Mouse (Mus musculus) lung, embryonic 14.5 days (tissue): ENCODE measurements around the gene Ssh3. TPM values are rescaled to one million over a fixed set of nuclear protein-coding genes. Genes with fewer than 3 reads are reported as not detected.

Experiments
- ATAC-seq: fragments of 200-750 bp; cut with Nextera tagmentation; 2 replicates; pipeline ENCODE4 v1.8.0; 2017; ENCODE audit warnings: mild to moderate bottlenecking, moderate TSS enrichment, moderate library complexity; ENCODE audit not compliant: insufficient read depth
- DNase-seq: peaks from one replicate; pipeline ENCODE4 v3.0.0-alpha.2; 2015
- H3K27ac ChIP-seq: fragments of 300-500 bp; sonication (generic); 2 replicates; pipeline ENCODE4 v1.5.1; 2014; ENCODE audit warnings: low read depth, mild to moderate bottlenecking, moderate library complexity
- H3K27me3 ChIP-seq: fragments of 300-500 bp; sonication (generic); 2 replicates; pipeline ENCODE4 v1.6.1; 2014; ENCODE audit warnings: low read length, control low read depth; ENCODE audit not compliant: insufficient read depth
- H3K36me3 ChIP-seq: fragments of 300-500 bp; sonication (generic); 2 replicates; pipeline ENCODE4 v1.6.1; 2014; ENCODE audit warnings: control low read depth; ENCODE audit not compliant: insufficient read depth
- H3K4me1 ChIP-seq: fragments of 300-500 bp; sonication (generic); 2 replicates; pipeline ENCODE4 v1.6.1; 2014; ENCODE audit warnings: antibody characterized with exemption, control low read depth; ENCODE audit not compliant: insufficient read depth
- H3K4me2 ChIP-seq: fragments of 300-500 bp; sonication (generic); 2 replicates; pipeline ENCODE4 v1.6.1; 2014; ENCODE audit warnings: mild to moderate bottlenecking
- H3K4me3 ChIP-seq: fragments of 300-500 bp; sonication (generic); 2 replicates; pipeline ENCODE4 v1.5.1; 2014; ENCODE audit warnings: low read depth, low read length
- H3K9ac ChIP-seq: fragments of 300-500 bp; sonication (generic); 2 replicates; pipeline ENCODE4 v1.6.1; 2014
- H3K9me3 ChIP-seq: fragments of 300-500 bp; sonication (generic); 2 replicates; pipeline ENCODE4 v1.6.1; 2016; ENCODE audit warnings: low read depth, low read length, control low read depth
- CTCF ChIP-seq: IDR thresholded peaks from 2 replicates; pipeline ENCODE4 v1.5.1; 2016; ENCODE audit warnings: antibody characterized with exemption, low read depth
- WGBS: fragments of 180-500 bp; shearing (Covaris S2); extraction: QIAGEN DNeasy Blood & Tissue Kit; methylation state at CpG from one replicate; pipeline ENCODE4 v1.1.7; 2014; 5-methylcytosine and 5-hydroxymethylcytosine counted together
- polyA plus RNA-seq: library from polyadenylated mRNA; unstranded; fragments of >200 nt; fragmentation: Nextera tagmentation; extraction: Ambion mirVana; gene quantifications from 2 replicates; pipeline ENCODE4 v1.2.1, GENCODE M21; 2014

Ssh3 gene
- polyA plus RNA-seq, 1 experiment from 2014 or later = 10.6 TPM

DNA sequence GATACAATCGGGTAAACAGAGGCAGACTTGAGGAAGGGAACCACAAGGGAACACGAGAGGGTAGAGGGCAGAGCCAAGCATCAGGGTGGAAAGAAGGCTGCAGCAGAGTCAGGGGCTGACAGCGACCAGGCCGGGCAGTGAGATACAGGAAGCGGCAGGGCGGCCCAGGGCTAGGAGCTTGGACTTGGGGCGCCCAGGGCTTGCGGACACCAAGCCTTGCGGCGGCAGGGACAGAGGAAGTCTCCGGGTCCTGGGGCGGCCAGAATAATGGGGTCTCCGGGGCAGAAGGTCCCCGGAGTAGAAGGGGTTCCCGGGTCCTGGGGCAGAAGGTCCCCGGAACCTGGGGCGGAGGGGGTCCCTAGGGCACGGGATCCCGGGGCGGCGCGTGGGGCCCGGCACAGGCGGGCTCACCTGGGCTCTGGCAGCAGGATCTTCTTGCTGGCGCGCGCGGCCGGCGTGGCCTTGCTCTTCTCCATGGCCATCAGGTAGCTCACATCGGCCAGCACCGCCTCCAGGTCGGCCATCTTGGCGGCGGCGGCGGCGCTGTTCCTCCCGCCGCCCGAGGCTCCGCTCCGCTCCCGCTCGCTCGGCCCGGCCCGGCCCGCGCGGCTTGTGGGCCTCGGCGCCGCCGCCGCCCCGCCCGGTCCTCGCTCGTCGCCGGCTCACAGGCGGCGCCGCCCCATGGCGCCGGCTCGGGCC is 36.7 kb upstream of the Ssh3 start:
- H3K4me1 ChIP-seq = peaks cover 37% of the 10 kb centered on the region
- under 1% methylated on average over 60 of the region's 68 CpGs for WGBS
- peak overlapping the region; percentile 89 for H3K27ac ChIP-seq
- no peak for TF ChIP-seq CTCF
- H3K27me3 ChIP-seq = no peaks in the 10 kb centered on the region
- H3K9ac ChIP-seq = peak overlapping the region; percentile 93
- H3K9me3 ChIP-seq = no peaks in the 10 kb centered on the region
- H3K36me3 ChIP-seq = 0 out of 2 replicates have a peak, but pooled peaks cover 3% of the 10 kb centered on the region
- ATAC-seq = peak; percentile 53
- peak; percentile 70 for DNase-seq
- peak overlapping the region; percentile 99 for H3K4me3 ChIP-seq
- H3K4me2 ChIP-seq = peak overlapping the region; percentile 93

DNA sequence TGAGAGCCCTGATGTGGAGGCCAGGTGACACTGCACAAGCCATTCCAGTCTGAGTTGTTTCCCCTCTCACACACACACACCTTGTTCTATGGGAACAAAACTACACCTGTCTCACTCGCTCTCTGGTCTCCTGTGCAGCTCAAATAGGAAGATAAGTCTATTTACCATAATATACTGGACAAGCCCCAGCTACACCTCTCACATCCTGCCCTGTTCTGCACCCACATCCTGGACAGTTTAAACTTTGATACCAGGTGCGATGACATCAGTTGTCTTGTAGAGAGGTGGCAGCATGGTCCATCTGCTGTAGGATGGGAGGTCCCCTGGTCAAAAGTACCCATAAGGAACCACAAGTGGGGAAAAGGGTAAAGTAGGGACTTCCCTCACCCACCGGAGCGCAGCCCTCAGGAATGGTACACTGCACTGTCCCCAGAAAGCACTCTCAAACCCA is 35.9 kb upstream of the Ssh3 start:
- H3K4me3 ChIP-seq = peak overlapping the region; percentile 99
- peaks cover 37% of the 10 kb centered on the region for H3K4me1 ChIP-seq
- no peak for DNase-seq
- H3K36me3 ChIP-seq = 0 out of 2 replicates have a peak, but pooled peaks cover 3% of the 10 kb centered on the region
- 35% methylated on average over 4 of the region's 4 CpGs for WGBS
- no peak overlapping the region for H3K27ac ChIP-seq
- no peak for TF ChIP-seq CTCF
- H3K4me2 ChIP-seq = peak overlapping the region; percentile 93
- peak overlapping the region; percentile 93 for H3K9ac ChIP-seq
- ATAC-seq = no peak
- no peaks in the 10 kb centered on the region for H3K27me3 ChIP-seq
- H3K9me3 ChIP-seq = no peaks in the 10 kb centered on the region

DNA sequence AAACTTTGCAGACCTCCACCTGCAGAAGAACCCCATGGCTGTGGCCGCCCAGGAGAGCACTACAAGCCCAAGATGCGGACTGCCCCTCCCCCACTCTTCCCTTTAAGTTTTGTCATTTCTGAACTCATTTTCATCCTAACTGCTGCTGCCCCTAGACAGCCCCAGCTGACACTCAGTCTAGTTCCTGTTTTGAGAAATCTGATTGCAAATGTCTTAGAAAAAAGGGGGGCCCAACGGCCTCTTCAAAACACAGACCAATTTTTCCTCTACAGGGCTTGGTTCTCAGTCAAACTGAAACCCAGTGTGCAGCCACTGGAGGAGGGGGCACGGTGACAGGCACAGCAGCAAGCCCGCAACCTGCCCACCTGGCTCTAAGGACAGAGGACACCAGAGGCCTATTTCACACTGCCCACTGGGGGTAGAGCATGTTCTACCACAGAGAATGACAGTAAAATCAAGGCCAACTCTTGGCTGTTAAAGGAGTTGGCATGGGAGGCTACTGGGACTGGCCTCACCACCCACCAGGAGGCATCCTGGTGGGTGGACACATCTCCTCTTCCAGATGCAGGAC is 35.4 kb upstream of the Ssh3 start:
- H3K27me3 ChIP-seq = no peaks in the 10 kb centered on the region
- no peaks in the 10 kb centered on the region for H3K9me3 ChIP-seq
- H3K27ac ChIP-seq = no peak overlapping the region
- peaks cover 37% of the 10 kb centered on the region for H3K4me1 ChIP-seq
- 52% methylated on average over 5 of the region's 5 CpGs for WGBS
- H3K4me3 ChIP-seq = peak overlapping the region; percentile 99
- peak; percentile 26 for DNase-seq
- H3K4me2 ChIP-seq = peak overlapping the region; percentile 93
- no peak for TF ChIP-seq CTCF
- ATAC-seq = no peak
- H3K36me3 ChIP-seq = 0 out of 2 replicates have a peak, but pooled peaks cover 3% of the 10 kb centered on the region
- peak overlapping the region; percentile 93 for H3K9ac ChIP-seq

DNA sequence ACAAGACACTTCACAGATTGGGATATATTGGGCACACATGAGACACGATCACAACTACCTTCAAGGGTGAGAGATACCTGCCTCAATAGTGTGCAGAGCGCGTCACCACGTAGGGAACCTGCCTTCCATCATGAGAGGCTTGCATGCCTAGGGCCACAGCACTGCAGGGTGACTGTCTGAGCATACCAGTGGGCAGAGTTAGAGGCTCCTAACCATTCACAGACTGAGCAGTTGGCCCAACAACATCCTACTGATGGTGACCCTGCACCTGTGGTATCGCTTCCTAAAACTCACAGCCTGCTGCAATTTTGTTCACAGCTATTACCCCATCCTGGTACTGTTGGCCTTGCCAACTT is 34.6 kb upstream of the Ssh3 start:
- no peak overlapping the region for H3K9ac ChIP-seq
- WGBS = 91% methylated on average over 5 of the region's 5 CpGs
- no peak overlapping the region for H3K4me3 ChIP-seq
- no peak for DNase-seq
- ATAC-seq = no peak
- peaks cover 37% of the 10 kb centered on the region for H3K4me1 ChIP-seq
- TF ChIP-seq CTCF = no peak
- 0 out of 2 replicates have a peak, but pooled peaks cover 3% of the 10 kb centered on the region for H3K36me3 ChIP-seq
- no peaks in the 10 kb centered on the region for H3K9me3 ChIP-seq
- peak overlapping the region; percentile 93 for H3K4me2 ChIP-seq
- H3K27ac ChIP-seq = no peak overlapping the region
- H3K27me3 ChIP-seq = no peaks in the 10 kb centered on the region

DNA sequence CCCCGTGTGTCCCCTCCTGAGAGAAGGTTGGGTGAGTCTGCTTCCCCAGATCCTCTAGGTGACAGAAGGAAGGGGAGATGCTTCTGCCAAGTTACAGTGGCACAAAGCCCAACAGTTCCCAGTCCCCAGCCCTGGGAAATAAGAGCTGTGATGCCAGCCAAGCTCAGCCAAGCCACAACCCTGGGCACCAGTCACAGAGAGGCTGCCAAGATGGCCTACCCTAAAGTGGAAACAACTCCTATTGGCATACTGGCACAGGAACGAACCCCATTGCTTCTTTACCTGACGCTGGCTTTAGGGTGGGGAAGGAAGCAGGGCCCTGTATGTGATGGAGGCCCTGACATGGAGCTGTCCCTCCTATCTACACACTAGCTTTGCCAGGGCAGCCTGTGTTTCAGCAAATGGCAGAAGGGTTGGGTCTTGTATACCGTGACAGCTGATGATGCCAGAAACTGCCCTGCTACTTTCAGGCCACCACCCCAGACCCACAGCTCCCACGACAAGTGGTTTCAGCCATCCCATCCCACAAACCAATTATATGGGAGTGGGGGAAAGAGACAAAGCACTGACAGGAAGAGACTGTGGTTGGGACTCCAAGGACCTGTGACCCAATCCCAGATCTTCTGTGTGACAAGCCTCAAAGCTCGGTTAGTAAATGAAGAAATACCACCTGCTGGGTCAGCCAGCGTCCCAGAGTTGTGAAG is 34.1 kb upstream of the Ssh3 start:
- DNase-seq = no peak
- no peaks in the 10 kb centered on the region for H3K9me3 ChIP-seq
- H3K4me2 ChIP-seq = peak overlapping the region; percentile 93
- H3K9ac ChIP-seq = peak overlapping the region; percentile 38
- TF ChIP-seq CTCF = no peak
- H3K36me3 ChIP-seq = 0 out of 2 replicates have a peak, but pooled peaks cover 6% of the 10 kb centered on the region
- 64% methylated on average over 7 of the region's 7 CpGs for WGBS
- ATAC-seq = no peak
- H3K4me1 ChIP-seq = peaks cover 37% of the 10 kb centered on the region
- peak overlapping the region; percentile 14; the same call in 1 of the 2 replicates for H3K4me3 ChIP-seq
- peak overlapping the region; percentile 79; the same call in 1 of the 2 replicates for H3K27ac ChIP-seq
- no peaks in the 10 kb centered on the region for H3K27me3 ChIP-seq

DNA sequence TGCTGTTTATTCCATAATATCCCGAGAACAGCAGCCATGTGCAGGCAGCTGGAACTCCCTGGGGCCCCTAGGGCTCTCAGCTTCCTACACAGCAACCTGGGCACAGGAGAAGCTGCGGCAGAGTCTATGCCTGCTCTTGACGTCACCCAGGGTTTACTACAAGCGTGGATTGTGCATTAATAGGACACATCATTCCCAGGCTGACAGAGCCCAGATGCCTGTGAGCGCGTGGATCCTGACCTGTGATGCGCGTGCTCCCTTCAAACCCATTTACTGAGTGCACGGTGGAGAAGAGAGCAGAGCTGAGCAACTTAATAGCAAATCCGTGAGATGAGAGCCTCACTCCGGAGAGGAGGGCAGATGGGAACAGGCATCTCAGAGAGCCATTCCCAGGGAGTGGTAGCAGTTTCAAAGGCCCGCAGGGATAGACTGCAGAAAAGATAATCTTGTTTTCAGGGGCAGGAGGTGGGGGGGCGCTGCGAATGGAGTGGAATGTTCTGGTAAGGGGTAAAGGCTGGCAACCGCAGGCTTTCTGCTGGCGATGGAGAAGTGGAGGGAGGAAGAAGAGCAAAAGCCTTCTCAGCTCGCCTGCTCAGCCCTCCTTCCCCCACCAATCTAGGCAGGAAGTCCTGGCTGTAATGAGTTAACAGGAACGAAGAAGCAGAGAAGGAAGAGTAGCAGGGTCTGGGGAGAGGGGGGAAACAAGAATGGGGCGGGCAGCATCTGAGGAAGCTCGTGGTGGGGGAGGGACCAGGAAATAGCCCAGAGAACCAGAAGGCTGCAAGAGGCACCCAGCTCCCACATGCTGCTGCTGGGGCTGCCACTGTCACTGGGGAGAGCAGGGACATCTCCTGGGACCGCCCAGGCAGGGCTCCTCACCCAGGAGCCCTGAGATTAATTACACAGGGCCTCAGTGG is 33.0 kb upstream of the Ssh3 start:
- H3K4me2 ChIP-seq = peak overlapping the region; percentile 55
- no peaks in the 10 kb centered on the region for H3K9me3 ChIP-seq
- H3K4me1 ChIP-seq = peaks cover 37% of the 10 kb centered on the region
- peak overlapping the region; percentile 79 for H3K27ac ChIP-seq
- no peaks in the 10 kb centered on the region for H3K27me3 ChIP-seq
- WGBS = 21% methylated on average over 21 of the region's 21 CpGs
- peak overlapping the region; percentile 14 for H3K4me3 ChIP-seq
- ATAC-seq = peak; percentile 14; the same call in 1 of the 2 replicates
- 0 out of 2 replicates have a peak, but pooled peaks cover 6% of the 10 kb centered on the region for H3K36me3 ChIP-seq
- peak overlapping the region; percentile 38; the same call in 1 of the 2 replicates for H3K9ac ChIP-seq
- TF ChIP-seq CTCF = no peak
- peak; percentile 69 for DNase-seq
